Mouse (Mus musculus) midbrain, embryonic 12.5 days (tissue): ENCODE measurements around the gene Mettl26. TPM values are rescaled to one million over a fixed set of nuclear protein-coding genes. Genes with fewer than 3 reads are reported as not detected.

Source experiments
- ATAC-seq: fragments of 200-750 bp; cut with Nextera tagmentation; 2 replicates; pipeline ENCODE4 v1.8.0; 2017; ENCODE audit warnings: low read depth, moderate TSS enrichment, moderate library complexity; ENCODE audit not compliant: low FRiP score
- H3K27ac ChIP-seq: fragments of 300-500 bp; sonication (generic); replicated peaks from 2 replicates; pipeline ENCODE4 v1.5.1; 2016; ENCODE audit warnings: mild to moderate bottlenecking
- H3K27me3 ChIP-seq: fragments of 300-500 bp; sonication (generic); 2 replicates; pipeline ENCODE4 v1.6.1; 2016; ENCODE audit warnings: mild to moderate bottlenecking
- H3K36me3 ChIP-seq: fragments of 300-500 bp; sonication (generic); 2 replicates; pipeline ENCODE4 v1.6.1; 2016
- H3K4me1 ChIP-seq: fragments of 300-500 bp; sonication (generic); 2 replicates; pipeline ENCODE4 v1.6.1; 2016
- H3K4me2 ChIP-seq: fragments of 300-500 bp; sonication (generic); replicated peaks from 2 replicates; pipeline ENCODE4 v1.6.1; 2016; ENCODE audit warnings: mild to moderate bottlenecking, moderate library complexity
- H3K4me3 ChIP-seq: fragments of 300-500 bp; sonication (generic); 2 replicates; pipeline ENCODE4 v1.5.1; 2016; ENCODE audit warnings: mild to moderate bottlenecking
- H3K9ac ChIP-seq: fragments of 300-500 bp; sonication (generic); replicated peaks from 2 replicates; pipeline ENCODE4 v1.6.1; 2016; ENCODE audit warnings: mild to moderate bottlenecking, moderate library complexity
- H3K9me3 ChIP-seq: fragments of 300-500 bp; sonication (generic); 2 replicates; pipeline ENCODE4 v1.6.1; 2016; ENCODE audit warnings: mild to moderate bottlenecking
- WGBS: fragments of 180-500 bp; shearing (Covaris S2); methylation state at CpG from one replicate; pipeline ENCODE4 v1.1.7; 2016; 5-methylcytosine and 5-hydroxymethylcytosine counted together
- polyA plus RNA-seq: library from polyadenylated mRNA; unstranded; fragments of >200 nt; fragmentation: Nextera tagmentation; extraction: Ambion mirVana; gene quantifications from 2 replicates; pipeline ENCODE4 v1.2.1, GENCODE M21; 2016

Gene Mettl26
- polyA plus RNA-seq, 1 experiment from 2014 or later = 59.5 TPM

- Histone ChIP-seq H3K9me3 (no peaks in the 10 kb centered on the region), H3K4me2 (no peak overlapping the region), H3K27me3 (no peaks in the 10 kb centered on the region), H3K27ac (no peak overlapping the region), H3K4me3 (no peak overlapping the region), H3K36me3 (peaks cover 48% of the 10 kb centered on the region), H3K4me1 (peaks cover 53% of the 10 kb centered on the region), H3K9ac (no peak overlapping the region)
- ATAC-seq = no peak
- 85% methylated on average over 14 of the region's 14 CpGs for WGBS
Measured at GRCm38 (mm10) chr17:25839455-25840235, 35.2 kb upstream of the Mettl26 start.

DNA sequence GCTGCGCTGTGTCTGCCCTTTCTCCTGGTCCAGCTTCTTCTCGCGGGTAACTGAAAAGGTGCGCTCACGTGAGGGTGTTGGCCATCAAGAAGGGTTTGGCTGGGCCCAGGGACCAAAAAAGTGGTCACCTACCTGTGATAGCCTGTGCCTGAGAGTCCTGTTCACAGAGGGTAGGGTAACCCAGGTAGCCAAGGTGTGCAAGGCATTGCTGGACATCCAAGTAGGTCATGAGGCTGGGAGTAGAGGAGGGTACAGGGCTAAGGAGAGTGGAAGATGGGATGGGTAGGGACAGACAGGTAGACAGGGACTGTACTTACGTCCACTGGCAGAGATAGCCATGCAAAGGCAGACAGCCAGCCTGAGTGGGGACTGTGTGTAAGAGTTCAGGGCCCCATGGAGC, 34.4 kb upstream of the Mettl26 start:
- Histone ChIP-seq H3K9ac (no peak overlapping the region), H3K27ac (no peak overlapping the region), H3K4me3 (no peak overlapping the region), H3K36me3 (peaks cover 45% of the 10 kb centered on the region), H3K9me3 (no peaks in the 10 kb centered on the region), H3K4me1 (peaks cover 49% of the 10 kb centered on the region), H3K4me2 (no peak overlapping the region), H3K27me3 (no peaks in the 10 kb centered on the region)
- ATAC-seq = no peak
- WGBS = 92% methylated on average over 6 of the region's 6 CpGs

GRCm38 (mm10) chr17:25841117-25841880, 33.6 kb upstream of the Mettl26 start, which contains the start of gene Gm20683:
TSS of gene Gm20683 (minus strand) at chr17:25841763.
- H3K27ac ChIP-seq = no peak within 1 kb of the TSS
- H3K9me3 ChIP-seq = no peaks in the 10 kb centered on the region
- H3K27me3 ChIP-seq = no peaks in the 10 kb centered on the region
- no peak within 1 kb of the TSS for H3K9ac ChIP-seq
- no peak within 1 kb of the TSS for H3K4me3 ChIP-seq
- no peak within 1 kb of the TSS for H3K4me2 ChIP-seq
- ATAC-seq = no peak
- peaks cover 52% of the 10 kb centered on the region for H3K36me3 ChIP-seq
- peaks cover 41% of the 10 kb centered on the region for H3K4me1 ChIP-seq
- 98% methylated on average over 22 of the region's 22 CpGs for WGBS

DNA sequence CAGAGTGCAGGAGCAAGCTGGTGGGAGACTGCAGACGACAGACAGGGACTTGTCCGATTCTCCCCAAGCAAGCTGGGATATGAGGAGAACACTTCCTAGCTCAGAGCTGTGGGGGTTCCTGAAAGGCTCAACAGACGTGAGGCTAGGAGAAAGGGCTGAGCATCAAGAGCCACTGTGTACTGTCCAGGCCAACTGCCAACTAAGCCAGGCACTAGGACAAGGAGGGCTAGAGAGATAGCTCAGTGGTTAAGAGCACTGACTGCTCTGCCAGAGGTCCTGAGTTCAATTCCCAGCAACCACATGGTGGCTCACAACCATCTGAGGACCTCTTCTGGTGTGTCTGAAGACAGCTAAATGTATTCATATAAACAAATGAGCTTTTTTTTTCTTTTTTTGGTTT, 32.4 kb upstream of the Mettl26 start:
- Histone ChIP-seq H3K27ac (no peak overlapping the region), H3K9ac (no peak overlapping the region), H3K9me3 (no peaks in the 10 kb centered on the region), H3K36me3 (peaks cover 54% of the 10 kb centered on the region), H3K4me3 (no peak overlapping the region), H3K27me3 (no peaks in the 10 kb centered on the region), H3K4me1 (peaks cover 29% of the 10 kb centered on the region), H3K4me2 (no peak overlapping the region)
- no peak for ATAC-seq
- 85% methylated on average over 3 of the region's 3 CpGs for WGBS

- WGBS = 93% methylated on average over 4 of the region's 4 CpGs
Measured at GRCm38 (mm10) chr17:25843122-25843521, 31.8 kb upstream of the Mettl26 start.

GRCm38 (mm10) chr17:25843636-25844395, 31.1 kb upstream of the Mettl26 start:
- ATAC-seq = no peak; the same call in 1 of the 2 replicates
- 3% methylated on average over 36 of the region's 38 CpGs for WGBS
- H3K27ac ChIP-seq = peak overlapping the region; percentile 60
- peaks cover 20% of the 10 kb centered on the region for H3K4me1 ChIP-seq
- H3K4me3 ChIP-seq = peak overlapping the region; percentile 88
- H3K36me3 ChIP-seq = peaks cover 59% of the 10 kb centered on the region
- H3K4me2 ChIP-seq = peak overlapping the region; percentile 89
- H3K27me3 ChIP-seq = no peaks in the 10 kb centered on the region
- peak overlapping the region; percentile 84 for H3K9ac ChIP-seq
- no peaks in the 10 kb centered on the region for H3K9me3 ChIP-seq

More at GRCm38 (mm10) chr17:25843122-25843521, 31.8 kb upstream of the Mettl26 start:
- H3K4me3 ChIP-seq = peak overlapping the region; percentile 88
- H3K9ac ChIP-seq = peak overlapping the region; percentile 84
- H3K9me3 ChIP-seq = no peaks in the 10 kb centered on the region
- peaks cover 23% of the 10 kb centered on the region for H3K4me1 ChIP-seq
- H3K4me2 ChIP-seq = peak overlapping the region; percentile 89
- no peak overlapping the region for H3K27ac ChIP-seq
- no peaks in the 10 kb centered on the region for H3K27me3 ChIP-seq
- ATAC-seq = no peak
- H3K36me3 ChIP-seq = peaks cover 58% of the 10 kb centered on the region

DNA sequence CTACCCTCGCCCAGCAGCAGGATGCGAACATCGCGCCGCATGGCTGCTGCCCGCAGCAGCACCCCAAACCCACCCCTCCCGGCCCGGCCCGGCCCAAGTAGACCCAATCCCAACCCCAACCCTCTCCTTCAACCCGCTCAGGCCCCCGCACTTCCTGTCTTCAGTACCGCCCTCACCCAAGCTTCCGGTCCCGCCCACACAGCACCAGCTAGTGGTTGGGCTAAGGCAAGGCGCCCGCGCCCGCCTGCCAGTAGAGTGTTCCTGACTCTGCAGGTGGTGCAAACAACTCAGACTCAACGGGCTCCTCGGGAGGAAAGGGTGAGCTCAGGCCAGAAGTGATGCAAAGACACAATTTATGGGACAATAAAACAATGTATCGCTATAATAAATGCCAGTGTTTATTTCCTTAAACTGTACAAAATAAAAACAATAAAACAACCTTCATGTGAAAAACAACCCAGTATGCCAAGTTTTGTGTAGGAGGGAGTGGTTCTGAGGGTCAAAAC, 30.4 kb upstream of the Mettl26 start, which contains the start of gene Rhot2:
Rhot2 (minus strand) TSS at position 456 of the 506 bp plus-strand sequence.
- Histone ChIP-seq H3K36me3 (peaks cover 53% of the 10 kb centered on the region), H3K4me3 (peak within 1 kb of the TSS; percentile 88), H3K27me3 (no peaks in the 10 kb centered on the region), H3K4me2 (peak within 1 kb of the TSS; percentile 89), H3K9me3 (no peaks in the 10 kb centered on the region), H3K27ac (peak within 1 kb of the TSS; percentile 60), H3K4me1 (peaks cover 19% of the 10 kb centered on the region), H3K9ac (peak within 1 kb of the TSS; percentile 84)
- ATAC-seq = peak; percentile 90
- 3% methylated on average over 19 of the region's 21 CpGs for WGBS

DNA sequence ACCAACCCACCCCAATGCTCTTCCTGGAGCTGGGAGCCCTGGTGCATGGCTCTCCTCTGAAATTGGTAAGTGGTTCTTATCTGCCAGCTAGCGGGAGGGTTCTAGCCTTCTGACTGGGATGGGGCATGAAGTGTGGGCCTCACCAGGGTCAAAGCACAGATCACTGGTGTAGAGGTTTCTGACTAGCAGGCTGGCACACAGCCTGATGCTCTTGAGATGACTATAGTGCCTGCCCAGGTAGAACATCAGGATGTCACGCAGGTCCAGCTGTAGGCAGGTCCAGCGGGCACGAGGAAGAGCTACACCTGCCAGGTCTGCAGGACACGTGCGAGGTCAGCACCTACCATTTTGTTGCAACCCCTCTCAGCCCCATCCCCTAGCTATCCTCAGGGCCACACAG, 14.6 kb upstream of the Mettl26 start:
- Histone ChIP-seq H3K36me3 (peaks cover 11% of the 10 kb centered on the region), H3K9me3 (no peaks in the 10 kb centered on the region), H3K27ac (0 out of 2 replicates have a peak overlapping the region, but pooled peaks have one; percentile 86), H3K9ac (peak overlapping the region; percentile 88; the same call in 1 of the 2 replicates), H3K4me2 (peak overlapping the region; percentile 91), H3K4me1 (peaks cover 18% of the 10 kb centered on the region), H3K4me3 (peak overlapping the region; percentile 57), H3K27me3 (no peaks in the 10 kb centered on the region)
- ATAC-seq = no peak
- WGBS = 82% methylated on average over 6 of the region's 6 CpGs

DNA sequence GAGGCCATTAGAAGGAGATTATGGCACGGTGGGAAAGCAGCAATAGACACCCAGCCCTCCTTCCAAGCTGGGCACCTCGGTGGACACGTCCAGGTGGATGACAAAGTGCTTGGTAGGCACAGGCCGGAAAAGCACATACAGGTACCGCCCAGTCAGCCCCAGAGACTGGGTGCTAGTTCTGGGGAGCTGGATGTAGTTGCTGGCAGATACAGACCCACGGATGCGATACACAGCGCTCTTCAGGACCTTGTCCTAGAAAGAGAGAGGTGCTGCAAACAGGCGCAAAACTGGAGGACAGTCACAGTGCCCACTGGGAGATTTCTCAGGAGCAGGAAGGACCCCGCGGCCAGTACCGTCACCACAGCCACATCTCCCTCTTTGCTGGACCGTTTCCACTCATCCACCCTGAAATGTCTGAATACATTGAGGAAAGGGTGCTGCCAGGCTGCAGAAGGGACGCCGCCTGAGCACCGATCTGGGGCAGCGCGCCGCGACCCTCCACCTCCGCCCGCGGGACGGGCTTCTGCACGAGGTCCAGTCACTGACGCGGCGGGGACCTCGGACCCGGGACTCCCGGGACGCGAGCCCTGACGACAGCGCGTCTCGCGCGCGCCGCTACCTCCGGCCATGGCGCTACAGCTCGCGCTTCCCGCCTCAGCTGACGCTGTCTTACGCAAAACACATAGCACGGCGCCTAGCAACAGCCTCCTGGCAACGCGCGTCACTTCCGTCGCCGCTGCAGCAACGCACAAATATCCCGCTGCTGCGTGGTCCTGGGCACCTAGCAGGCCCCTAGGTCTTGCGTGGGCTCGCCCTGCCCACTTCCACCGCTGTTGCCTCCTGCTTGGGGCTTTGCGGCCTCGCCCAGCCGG, 13.8 kb upstream of the Mettl26 start, which contains the start of gene Wdr90:
Wdr90 (minus strand) TSS at position 670 of the 872 bp plus-strand sequence.
- 3% methylated on average over 65 of the region's 65 CpGs for WGBS
- peak; percentile 94 for ATAC-seq
- Histone ChIP-seq H3K27ac (peak within 1 kb of the TSS; percentile 86), H3K36me3 (peaks cover 4% of the 10 kb centered on the region; the same call in 1 of the 2 replicates), H3K27me3 (no peaks in the 10 kb centered on the region; the same call in 1 of the 2 replicates), H3K9ac (peak within 1 kb of the TSS; percentile 88), H3K4me3 (peak within 1 kb of the TSS; percentile 57), H3K9me3 (no peaks in the 10 kb centered on the region), H3K4me1 (peaks cover 18% of the 10 kb centered on the region), H3K4me2 (peak within 1 kb of the TSS; percentile 91)

GRCm38 (mm10) chr17:25861704-25862612, 12.9 kb upstream of the Mettl26 start:
- peak overlapping the region; percentile 88 for H3K9ac ChIP-seq
- peak; percentile 59 for ATAC-seq
- no peaks in the 10 kb centered on the region for H3K36me3 ChIP-seq
- peak overlapping the region; percentile 91 for H3K4me2 ChIP-seq
- H3K4me1 ChIP-seq = peaks cover 18% of the 10 kb centered on the region
- H3K27ac ChIP-seq = peak overlapping the region; percentile 86
- no peaks in the 10 kb centered on the region for H3K9me3 ChIP-seq
- H3K4me3 ChIP-seq = peak overlapping the region; percentile 57
- 6% methylated on average over 6 of the region's 6 CpGs for WGBS
- H3K27me3 ChIP-seq = no peaks in the 10 kb centered on the region; the same call in 1 of the 2 replicates
